Mouse (Mus musculus) liver, adult 2 months (tissue): ENCODE results near the gene Krt39. TPM values are rescaled to one million over a fixed set of nuclear protein-coding genes. Genes with fewer than 3 reads are reported as not detected.
A peak's percentile ranks its signal among the peaks of the same experiment; 100 is the strongest.

Source experiments
- DNase-seq: peaks from one replicate; pipeline ENCODE4 v3.0.0-alpha.2; 2011; ENCODE audit warnings: low read depth, low spot score; ENCODE audit errors: extremely low read depth
- H3K27ac ChIP-seq: fragments of 200-500 bp; replicated peaks from 2 replicates; pipeline ENCODE4 v1.5.1; 2012; ENCODE audit warnings: low read depth, mild to moderate bottlenecking, control low read depth, inconsistent platforms, low read length; ENCODE audit not compliant: insufficient read depth
- H3K27me3 ChIP-seq: fragments of 200-500 bp; 2 replicates; pipeline ENCODE4 v1.6.1; 2012; ENCODE audit warnings: mild to moderate bottlenecking, moderate library complexity, low read length, inconsistent platforms; ENCODE audit not compliant: control insufficient read depth, insufficient read depth
- H3K36me3 ChIP-seq: fragments of 200-500 bp; 2 replicates; pipeline ENCODE4 v1.6.1; 2012; ENCODE audit warnings: low read length, inconsistent platforms; ENCODE audit not compliant: control insufficient read depth, insufficient read depth
- H3K4me1 ChIP-seq: fragments of 200-500 bp; 2 replicates; pipeline ENCODE4 v1.6.1; 2011; ENCODE audit warnings: low read length; ENCODE audit not compliant: control insufficient read depth, insufficient read depth
- H3K4me3 ChIP-seq: fragments of 200-500 bp; 2 replicates; pipeline ENCODE4 v1.5.1; 2011; ENCODE audit warnings: low read depth, mild to moderate bottlenecking, control low read depth, low read length, moderate library complexity; ENCODE audit not compliant: insufficient read depth
- H3K79me2 ChIP-seq: fragments of 200-500 bp; 2 replicates; pipeline ENCODE4 v1.6.1; 2012; ENCODE audit warnings: inconsistent platforms, mild to moderate bottlenecking, low read length, moderate library complexity; ENCODE audit not compliant: control insufficient read depth, insufficient read depth
- H3K9ac ChIP-seq: fragments of 200-500 bp; 2 replicates; pipeline ENCODE4 v1.6.1; 2012; ENCODE audit warnings: low read depth, mild to moderate bottlenecking, control low read depth, inconsistent platforms, low read length
- CTCF ChIP-seq: fragments of 200-500 bp; IDR thresholded peaks from 2 replicates; pipeline ENCODE4 v1.5.1; 2011; ENCODE audit warnings: low read depth, low read length, control low read depth
- POLR2A ChIP-seq: fragments of 200-500 bp; IDR thresholded peaks from 2 replicates; pipeline ENCODE4 v1.6.1; 2011; ENCODE audit warnings: low read length, control low read depth; ENCODE audit not compliant: insufficient read depth; ENCODE audit errors: extremely low read depth
- WGBS: fragments of 180-500 bp; shearing (Covaris S2); methylation state at CpG from one replicate; pipeline ENCODE4 v1.1.7; 2018; 5-methylcytosine and 5-hydroxymethylcytosine counted together
- polyA plus RNA-seq: library from polyadenylated mRNA; depleted of rRNA; stranded (reverse); fragments of >200 nt; gene quantifications from 2 replicates; pipeline ENCODE4 v1.2.3, GENCODE M21; 2012; rRNA removed
- total RNA-seq: library from RNA; depleted of rRNA; stranded (reverse); fragments of >200 nt; gene quantifications from 2 replicates; pipeline ENCODE4 v1.2.3, GENCODE M21; 2014; rRNA removed

Krt39 gene
- total and polyA plus RNA-seq, 2 experiments, result not detected

- Histone ChIP-seq H3K36me3 (no peaks in the 10 kb centered on the region), H3K27me3 (peaks cover 5% of the 10 kb centered on the region; the same call in 1 of the 2 replicates), H3K4me3 (no peak overlapping the region), H3K79me2 (no peaks in the 10 kb centered on the region), H3K9ac (no peak overlapping the region), H3K27ac (no peak overlapping the region), H3K4me1 (no peaks in the 10 kb centered on the region; the same call in 1 of the 2 replicates)
- WGBS, result 20% methylated on average over 4 of the region's 4 CpGs
- no peak for TF ChIP-seq CTCF
- no peak for TF ChIP-seq POLR2A
- peak; percentile 70 for DNase-seq
These were observed 51.9 kb downstream of the Krt39 start for GRCm38 (mm10) chr11:99469228-99469627.

GRCm38 (mm10) chr11:99468566-99468965 is 52.6 kb downstream of the Krt39 start:
- H3K79me2 ChIP-seq, result no peaks in the 10 kb centered on the region
- no peaks in the 10 kb centered on the region for H3K36me3 ChIP-seq
- WGBS, result 59% methylated on average over 11 of the region's 11 CpGs
- H3K4me1 ChIP-seq, result no peaks in the 10 kb centered on the region; the same call in 1 of the 2 replicates
- no peak overlapping the region for H3K9ac ChIP-seq
- H3K4me3 ChIP-seq, result no peak overlapping the region
- DNase-seq, result no peak
- TF ChIP-seq CTCF, result no peak
- no peak for TF ChIP-seq POLR2A
- H3K27ac ChIP-seq, result no peak overlapping the region
- peaks cover 5% of the 10 kb centered on the region; the same call in 1 of the 2 replicates for H3K27me3 ChIP-seq

- no peak overlapping the region for H3K4me3 ChIP-seq
- no peaks in the 10 kb centered on the region; the same call in 1 of the 2 replicates for H3K4me1 ChIP-seq
- 51% methylated on average over 7 of the region's 7 CpGs for WGBS
- DNase-seq, result no peak
- no peak overlapping the region for H3K27ac ChIP-seq
- H3K79me2 ChIP-seq, result no peaks in the 10 kb centered on the region
- no peak overlapping the region for H3K9ac ChIP-seq
- no peaks in the 10 kb centered on the region for H3K36me3 ChIP-seq
- no peak for TF ChIP-seq CTCF
- no peak for TF ChIP-seq POLR2A
- H3K27me3 ChIP-seq, result 0 out of 2 replicates have a peak, but pooled peaks cover 2% of the 10 kb centered on the region
These were observed 54.8 kb downstream of the Krt39 start for GRCm38 (mm10) chr11:99466316-99466715.

DNA sequence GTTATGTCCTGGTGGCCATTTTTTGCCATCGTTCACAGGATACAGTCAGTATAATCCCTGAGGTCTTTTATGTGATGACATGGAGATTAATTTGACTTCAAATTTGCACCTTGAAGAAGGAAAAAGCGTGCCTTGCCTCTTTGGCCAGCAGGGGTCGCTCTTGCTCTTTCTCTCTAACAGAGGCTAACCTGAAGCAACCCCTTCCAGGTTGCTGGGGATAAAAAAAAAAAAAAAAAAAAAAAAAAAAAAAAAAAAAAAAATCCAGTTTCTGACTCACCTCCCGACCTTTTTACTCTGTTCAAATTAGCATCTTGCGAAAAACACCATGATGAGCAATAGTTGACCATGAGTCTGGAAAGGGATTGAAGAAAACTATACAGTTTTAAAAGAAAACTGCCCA is 56.3 kb downstream of the Krt39 start:
- TF ChIP-seq POLR2A, result no peak
- TF ChIP-seq CTCF, result peak; percentile 75
- 3% methylated on average over 5 of the region's 5 CpGs for WGBS

More for the DNA sequence above, 56.3 kb downstream of the Krt39 start:
- Histone ChIP-seq H3K36me3 (no peaks in the 10 kb centered on the region), H3K27me3 (peaks cover 2% of the 10 kb centered on the region; the same call in 1 of the 2 replicates), H3K27ac (no peak overlapping the region), H3K79me2 (no peaks in the 10 kb centered on the region), H3K4me3 (no peak overlapping the region), H3K9ac (no peak overlapping the region), H3K4me1 (no peaks in the 10 kb centered on the region; the same call in 1 of the 2 replicates)
- peak; percentile 71 for DNase-seq

Other genes starting within 250 kb of the Krt39 start
- gene Krt24, start 236.1 kb downstream of the Krt39 start, total RNA-seq, result not detected in 2 replicates
- gene Krt24, start 236.1 kb downstream of the Krt39 start, polyA plus RNA-seq, result not detected in 2 replicates
- gene Krt25, start 198.4 kb downstream of the Krt39 start, total RNA-seq, result not detected in 2 replicates
- not detected in 2 replicates for gene Krt25, start 198.4 kb downstream of the Krt39 start, polyA plus RNA-seq
- gene Krt26, start 183.4 kb downstream of the Krt39 start, total RNA-seq, result not detected in 2 replicates
- not detected in 2 replicates for gene Krt26, start 183.4 kb downstream of the Krt39 start, polyA plus RNA-seq
- gene Krt27, start 170.2 kb downstream of the Krt39 start, total RNA-seq, result not detected in 2 replicates
- not detected in 2 replicates for gene Krt27, start 170.2 kb downstream of the Krt39 start, polyA plus RNA-seq
- gene Krt28, start 146.4 kb downstream of the Krt39 start, total RNA-seq, result not detected in 2 replicates
- not detected in 2 replicates for gene Krt28, start 146.4 kb downstream of the Krt39 start, polyA plus RNA-seq
- gene Krt10, start 132.0 kb downstream of the Krt39 start, total RNA-seq, result 0.37 and 0.87 TPM in 2 replicates
- gene Krt10, start 132.0 kb downstream of the Krt39 start, polyA plus RNA-seq, result 0.29 and 0.76 TPM in 2 replicates
- gene Krt12, start 99.1 kb downstream of the Krt39 start, total RNA-seq, result not detected in 2 replicates
- not detected in 2 replicates for gene Krt12, start 99.1 kb downstream of the Krt39 start, polyA plus RNA-seq
- 0.09 TPM in 1 of 2 replicates, not detected in the other for gene Krt20, start 83.2 kb downstream of the Krt39 start, total RNA-seq
- gene Krt20, start 83.2 kb downstream of the Krt39 start, polyA plus RNA-seq, result 0.04 and 0.15 TPM in 2 replicates
- gene Krt23, start 28.2 kb downstream of the Krt39 start, total RNA-seq, result 4.0 and 6.4 TPM in 2 replicates
- 1.4 and 1.7 TPM in 2 replicates for gene Krt23, start 28.2 kb downstream of the Krt39 start, polyA plus RNA-seq
- gene Krt40, start 21.8 kb upstream of the Krt39 start, total RNA-seq, result not detected in 2 replicates
- gene Krt40, start 21.8 kb upstream of the Krt39 start, polyA plus RNA-seq, result not detected in 2 replicates
- gene Krtap3-3, start 29.5 kb upstream of the Krt39 start, total RNA-seq, result not detected in 2 replicates
- not detected in 2 replicates for gene Krtap3-3, start 29.5 kb upstream of the Krt39 start, polyA plus RNA-seq
- not detected in 2 replicates for gene Krtap3-2, start 35.5 kb upstream of the Krt39 start, total RNA-seq
- not detected in 2 replicates for gene Krtap3-2, start 35.5 kb upstream of the Krt39 start, polyA plus RNA-seq
- not detected in 2 replicates for gene Gm11939, start 38.1 kb upstream of the Krt39 start, total RNA-seq
- gene Gm11939, start 38.1 kb upstream of the Krt39 start, polyA plus RNA-seq, result not detected in 2 replicates
- not detected in 2 replicates for gene Krtap3-1, start 45.3 kb upstream of the Krt39 start, total RNA-seq
- gene Krtap3-1, start 45.3 kb upstream of the Krt39 start, polyA plus RNA-seq, result not detected in 2 replicates
- not detected in 2 replicates for gene Krtap1-5, start 59.7 kb upstream of the Krt39 start, total RNA-seq
- not detected in 2 replicates for gene Krtap1-5, start 59.7 kb upstream of the Krt39 start, polyA plus RNA-seq
- gene Krtap1-4, start 62.3 kb upstream of the Krt39 start, total RNA-seq, result not detected in 2 replicates
- not detected in 2 replicates for gene Krtap1-4, start 62.3 kb upstream of the Krt39 start, polyA plus RNA-seq
- gene Krtap1-3, start 70.0 kb upstream of the Krt39 start, total RNA-seq, result not detected in 2 replicates
- gene Krtap1-3, start 70.0 kb upstream of the Krt39 start, polyA plus RNA-seq, result not detected in 2 replicates
- not detected in 2 replicates for gene Krtap9-3, start 76.8 kb upstream of the Krt39 start, total RNA-seq
- not detected in 2 replicates for gene Krtap9-3, start 76.8 kb upstream of the Krt39 start, polyA plus RNA-seq
- gene Gm11938, start 82.0 kb upstream of the Krt39 start, total RNA-seq, result not detected in 2 replicates
- not detected in 2 replicates for gene Gm11938, start 82.0 kb upstream of the Krt39 start, polyA plus RNA-seq
- not detected in 2 replicates for gene Gm11937, start 88.9 kb upstream of the Krt39 start, total RNA-seq
- gene Gm11937, start 88.9 kb upstream of the Krt39 start, polyA plus RNA-seq, result not detected in 2 replicates
- not detected in 2 replicates for gene Krtap2-4, start 93.5 kb upstream of the Krt39 start, total RNA-seq
- gene Krtap2-4, start 93.5 kb upstream of the Krt39 start, polyA plus RNA-seq, result not detected in 2 replicates
- not detected in 2 replicates for gene Gm11562, start 99.1 kb upstream of the Krt39 start, total RNA-seq
- not detected in 2 replicates for gene Gm11562, start 99.1 kb upstream of the Krt39 start, polyA plus RNA-seq
- not detected in 2 replicates for gene Krtap4-1, start 106.9 kb upstream of the Krt39 start, total RNA-seq
- not detected in 2 replicates for gene Krtap4-1, start 106.9 kb upstream of the Krt39 start, polyA plus RNA-seq
- gene Krtap4-2, start 113.7 kb upstream of the Krt39 start, total RNA-seq, result not detected in 2 replicates
- gene Krtap4-2, start 113.7 kb upstream of the Krt39 start, polyA plus RNA-seq, result not detected in 2 replicates
- gene Krtap4-7, start 122.8 kb upstream of the Krt39 start, total RNA-seq, result not detected in 2 replicates
- gene Krtap4-7, start 122.8 kb upstream of the Krt39 start, polyA plus RNA-seq, result not detected in 2 replicates
- gene Gm11555, start 128.9 kb upstream of the Krt39 start, total RNA-seq, result not detected in 2 replicates
- gene Gm11555, start 128.9 kb upstream of the Krt39 start, polyA plus RNA-seq, result not detected in 2 replicates
- not detected in 2 replicates for gene Gm11563, start 137.6 kb upstream of the Krt39 start, total RNA-seq
- gene Gm11563, start 137.6 kb upstream of the Krt39 start, polyA plus RNA-seq, result not detected in 2 replicates
- not detected in 2 replicates for gene Krtap4-6, start 144.6 kb upstream of the Krt39 start, total RNA-seq
- gene Krtap4-6, start 144.6 kb upstream of the Krt39 start, polyA plus RNA-seq, result not detected in 2 replicates
- not detected in 2 replicates for gene Gm14190, start 169.4 kb upstream of the Krt39 start, total RNA-seq
- gene Gm14190, start 169.4 kb upstream of the Krt39 start, polyA plus RNA-seq, result not detected in 2 replicates
- gene Gm14180, start 213.0 kb upstream of the Krt39 start, total RNA-seq, result not detected in 2 replicates
- not detected in 2 replicates for gene Gm14180, start 213.0 kb upstream of the Krt39 start, polyA plus RNA-seq